Mouse (Mus musculus) liver, embryonic 13.5 days (tissue): Measurements from ENCODE around the gene Pak4. TPM values are rescaled to one million over a fixed set of nuclear protein-coding genes. Genes with fewer than 3 reads are reported as not detected.

ENCODE experiments used
- ATAC-seq: fragments of 200-750 bp; cut with Nextera tagmentation; 2 replicates; pipeline ENCODE4 v1.8.0; 2017; ENCODE audit warnings: low read depth, mild to moderate bottlenecking, moderate number of reproducible peaks, moderate library complexity
- DNase-seq: peaks from one replicate; pipeline ENCODE4 v3.0.0; 2022
- H3K27ac ChIP-seq: fragments of 300-500 bp; sonication (generic); 2 replicates; pipeline ENCODE4 v1.5.1; 2015; ENCODE audit warnings: moderate library complexity, mild to moderate bottlenecking, inconsistent platforms
- H3K27me3 ChIP-seq: fragments of 300-500 bp; sonication (generic); 2 replicates; pipeline ENCODE4 v1.6.1; 2015; ENCODE audit warnings: mild to moderate bottlenecking, inconsistent platforms
- H3K36me3 ChIP-seq: fragments of 300-500 bp; sonication (generic); 2 replicates; pipeline ENCODE4 v1.6.1; 2015; ENCODE audit warnings: mild to moderate bottlenecking, inconsistent platforms
- H3K4me1 ChIP-seq: fragments of 300-500 bp; sonication (generic); replicated peaks from 2 replicates; pipeline ENCODE4 v1.6.1; 2015; ENCODE audit warnings: inconsistent platforms
- H3K4me2 ChIP-seq: fragments of 300-500 bp; sonication (generic); 2 replicates; pipeline ENCODE4 v1.6.1; 2015; ENCODE audit warnings: inconsistent platforms, mild to moderate bottlenecking, moderate library complexity
- H3K4me3 ChIP-seq: fragments of 300-500 bp; sonication (generic); replicated peaks from 2 replicates; pipeline ENCODE4 v1.5.1; 2015; ENCODE audit warnings: mild to moderate bottlenecking, inconsistent platforms
- H3K9ac ChIP-seq: fragments of 300-500 bp; sonication (generic); 2 replicates; pipeline ENCODE4 v1.6.1; 2015; ENCODE audit warnings: mild to moderate bottlenecking, inconsistent platforms
- H3K9me3 ChIP-seq: fragments of 300-500 bp; sonication (generic); replicated peaks from 2 replicates; pipeline ENCODE4 v1.6.1; 2016; ENCODE audit warnings: inconsistent platforms
- WGBS: fragments of 180-500 bp; shearing (Covaris S2); methylation state at CpG from one replicate; pipeline ENCODE4 v1.1.7; 2015; ENCODE audit not compliant: insufficient replicate concordance; 5-methylcytosine and 5-hydroxymethylcytosine counted together
- polyA plus RNA-seq: library from polyadenylated mRNA; unstranded; fragments of >200 nt; fragmentation: Nextera tagmentation; extraction: Ambion mirVana; gene quantifications from 2 replicates; pipeline ENCODE4 v1.2.1, GENCODE M21; 2015

Pak4 gene
- polyA plus RNA-seq, 1 experiment from 2014 or later: 16.2 TPM

DNA sequence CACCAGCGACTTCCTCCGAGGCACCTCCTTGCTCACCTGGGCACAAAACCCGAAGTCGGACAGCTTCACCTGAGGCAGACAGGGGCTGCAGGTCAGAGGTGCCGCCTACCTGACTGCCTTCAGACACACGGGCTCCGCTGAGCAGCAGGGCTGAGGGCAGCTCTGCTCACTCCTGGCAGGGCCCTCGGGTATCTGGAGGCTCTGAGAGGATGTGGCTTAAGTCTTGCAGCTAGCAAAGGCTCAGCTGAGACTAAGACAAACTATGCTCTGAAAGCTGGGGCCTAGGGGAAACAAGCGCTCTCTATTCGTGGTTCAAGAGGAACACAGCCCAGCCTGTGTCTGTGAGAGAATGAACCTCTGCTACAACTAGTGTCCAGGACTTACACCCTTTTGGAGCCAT, 37.1 kb downstream of the Pak4 start:
- Histone ChIP-seq H3K4me3 (no peak overlapping the region), H3K27ac (no peak overlapping the region), H3K4me1 (peaks cover 22% of the 10 kb centered on the region), H3K36me3 (peaks cover 73% of the 10 kb centered on the region), H3K9me3 (no peaks in the 10 kb centered on the region), H3K27me3 (no peaks in the 10 kb centered on the region), H3K9ac (no peak overlapping the region), H3K4me2 (no peak overlapping the region)
- ATAC-seq: no peak
- WGBS: 82% methylated on average over 10 of the region's 10 CpGs
- no peak for DNase-seq

DNA sequence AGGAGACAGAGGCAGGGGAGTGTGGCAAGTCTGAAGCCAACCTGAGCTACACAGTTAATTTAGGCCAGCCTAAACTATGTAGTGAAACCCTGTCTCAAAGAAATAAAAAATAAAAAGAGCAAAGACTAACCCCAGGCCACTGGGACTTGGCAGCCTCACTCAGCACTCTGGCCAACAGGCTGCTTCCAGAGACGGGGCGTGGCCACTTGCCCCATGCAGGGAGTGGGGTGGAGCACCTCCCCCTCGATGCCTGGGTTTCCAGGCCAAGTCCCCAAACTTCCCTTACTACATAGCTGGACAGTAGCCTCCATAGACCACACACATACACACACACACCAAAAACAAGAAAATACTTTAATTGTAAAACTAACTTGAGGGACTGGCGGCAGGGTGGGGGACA, 39.5 kb downstream of the Pak4 start:
- H3K9ac ChIP-seq: no peak overlapping the region
- H3K27ac ChIP-seq: no peak overlapping the region
- peaks cover 50% of the 10 kb centered on the region for H3K36me3 ChIP-seq
- peaks cover 23% of the 10 kb centered on the region for H3K4me1 ChIP-seq
- no peak overlapping the region for H3K4me2 ChIP-seq
- DNase-seq: no peak
- no peaks in the 10 kb centered on the region for H3K9me3 ChIP-seq
- H3K4me3 ChIP-seq: no peak overlapping the region
- H3K27me3 ChIP-seq: no peaks in the 10 kb centered on the region
- ATAC-seq: no peak
- WGBS: 37% methylated on average over 4 of the region's 4 CpGs

DNA sequence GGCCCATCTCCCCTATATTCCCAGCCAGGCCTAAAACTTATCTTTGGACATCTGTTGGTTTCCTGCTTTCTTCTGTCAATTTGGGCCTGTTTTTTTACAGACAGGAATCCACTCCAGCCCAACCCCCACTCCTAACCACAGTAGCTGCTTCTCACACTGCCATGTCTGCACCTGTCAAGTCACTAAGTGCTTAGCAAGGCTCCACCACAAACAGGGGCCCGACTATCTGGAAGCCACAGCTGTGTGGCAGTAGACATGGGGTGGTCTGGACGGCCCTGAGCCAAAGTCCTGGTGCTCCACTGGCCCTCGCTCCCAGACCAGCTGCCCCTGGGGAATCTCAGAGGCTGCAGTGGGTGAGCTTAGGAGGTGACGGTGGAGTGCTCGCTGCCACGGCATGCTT, 40.3 kb downstream of the Pak4 start:
- ATAC-seq: 0 out of 2 replicates have a peak, but pooled peaks have one; percentile 22
- 24% methylated on average over 6 of the region's 6 CpGs for WGBS

DNA sequence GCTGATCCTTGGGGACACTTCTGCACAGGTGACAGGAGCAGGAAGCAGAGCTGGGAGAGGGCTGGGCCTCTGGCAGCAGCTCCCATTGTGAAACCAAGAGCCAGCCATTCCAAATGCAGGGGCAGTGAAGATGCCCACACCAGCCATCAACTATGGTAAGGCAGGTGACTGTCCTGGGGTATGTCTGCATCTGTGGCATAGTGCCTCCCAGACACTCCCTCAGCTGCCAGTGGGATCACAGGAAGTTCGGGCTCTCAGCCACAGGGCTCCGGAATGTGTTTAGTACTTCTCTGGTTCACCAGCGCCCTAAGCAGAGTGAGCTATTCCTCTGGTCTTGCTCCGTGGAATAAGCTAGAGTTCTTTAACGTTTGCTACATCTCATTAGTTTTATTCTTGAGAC, 40.9 kb downstream of the Pak4 start:
- Histone ChIP-seq H3K36me3 (peaks cover 35% of the 10 kb centered on the region), H3K4me3 (no peak overlapping the region), H3K9me3 (no peaks in the 10 kb centered on the region), H3K9ac (no peak overlapping the region), H3K27me3 (no peaks in the 10 kb centered on the region), H3K4me2 (no peak overlapping the region), H3K27ac (no peak overlapping the region), H3K4me1 (peaks cover 23% of the 10 kb centered on the region)
- no peak for DNase-seq
- WGBS: 55% methylated on average over 5 of the region's 5 CpGs
- ATAC-seq: no peak

More for the DNA sequence above, 40.3 kb downstream of the Pak4 start:
- Histone ChIP-seq H3K27ac (no peak overlapping the region), H3K4me2 (no peak overlapping the region), H3K9ac (peak overlapping the region; percentile 17; the same call in 1 of the 2 replicates), H3K27me3 (no peaks in the 10 kb centered on the region), H3K36me3 (peaks cover 42% of the 10 kb centered on the region), H3K4me3 (no peak overlapping the region), H3K9me3 (no peaks in the 10 kb centered on the region), H3K4me1 (peaks cover 23% of the 10 kb centered on the region)
- DNase-seq: no peak

DNA sequence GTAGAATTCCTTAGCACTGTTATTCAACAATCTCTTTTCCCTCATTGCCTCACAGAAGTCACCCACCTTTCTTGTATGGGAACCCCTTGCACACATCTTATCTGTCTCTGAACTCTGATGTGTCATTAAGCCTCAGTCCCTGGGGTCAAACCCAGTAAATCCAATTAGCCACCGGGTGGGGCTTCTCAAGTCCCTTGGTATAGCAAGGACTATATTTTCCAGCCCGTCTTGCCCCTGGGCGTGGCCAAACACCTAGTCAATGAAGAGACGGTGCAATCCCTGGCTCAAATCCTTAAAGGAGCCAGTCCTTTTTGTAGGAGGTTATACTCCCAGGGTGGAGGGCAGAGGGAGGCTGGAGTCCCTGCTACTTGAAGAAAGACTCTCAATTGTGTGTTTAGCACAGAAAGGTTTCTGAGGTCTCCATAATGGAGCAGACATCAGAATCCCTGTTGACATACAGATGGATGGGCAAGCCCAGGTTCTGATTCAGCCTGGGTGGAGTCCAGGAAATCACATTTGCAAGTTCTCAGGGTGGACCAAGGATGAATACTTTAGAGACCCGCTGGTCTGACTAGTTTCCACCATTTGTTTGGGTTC, 41.9 kb downstream of the Pak4 start:
- Histone ChIP-seq H3K27me3 (no peaks in the 10 kb centered on the region), H3K27ac (no peak overlapping the region), H3K4me1 (peaks cover 23% of the 10 kb centered on the region), H3K9me3 (no peaks in the 10 kb centered on the region), H3K4me2 (no peak overlapping the region), H3K9ac (no peak overlapping the region), H3K36me3 (peaks cover 26% of the 10 kb centered on the region), H3K4me3 (no peak overlapping the region)
- WGBS: 29% methylated on average over 5 of the region's 5 CpGs
- DNase-seq (no peak), ATAC-seq (no peak)

DNA sequence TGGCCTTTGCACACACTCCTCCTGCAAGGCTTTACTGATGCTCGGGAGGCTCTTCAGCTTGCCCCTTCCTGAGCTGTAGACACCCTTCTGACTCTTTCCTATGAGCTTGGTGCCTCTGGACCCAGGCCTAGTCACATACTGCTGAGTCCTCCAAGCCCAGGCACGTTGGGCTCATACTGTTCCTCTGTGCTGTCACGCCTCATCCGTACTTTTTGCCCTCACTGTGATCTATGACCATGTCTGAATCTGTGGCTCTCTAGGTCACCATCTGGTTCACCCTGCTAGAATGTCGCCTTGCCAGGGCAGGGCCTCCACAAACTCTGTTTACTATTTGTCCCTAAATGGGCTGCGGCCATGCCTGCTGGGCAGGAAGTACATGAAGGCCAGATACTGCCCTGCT, 44.9 kb downstream of the Pak4 start:
- H3K9ac ChIP-seq: no peak overlapping the region
- H3K4me1 ChIP-seq: peaks cover 13% of the 10 kb centered on the region
- H3K4me2 ChIP-seq: no peak overlapping the region
- no peaks in the 10 kb centered on the region for H3K36me3 ChIP-seq
- DNase-seq (no peak), ATAC-seq (no peak)
- H3K27ac ChIP-seq: no peak overlapping the region
- peaks cover 3% of the 10 kb centered on the region for H3K27me3 ChIP-seq
- no peaks in the 10 kb centered on the region for H3K9me3 ChIP-seq
- H3K4me3 ChIP-seq: no peak overlapping the region
- WGBS: 73% methylated on average over 6 of the region's 6 CpGs

DNA sequence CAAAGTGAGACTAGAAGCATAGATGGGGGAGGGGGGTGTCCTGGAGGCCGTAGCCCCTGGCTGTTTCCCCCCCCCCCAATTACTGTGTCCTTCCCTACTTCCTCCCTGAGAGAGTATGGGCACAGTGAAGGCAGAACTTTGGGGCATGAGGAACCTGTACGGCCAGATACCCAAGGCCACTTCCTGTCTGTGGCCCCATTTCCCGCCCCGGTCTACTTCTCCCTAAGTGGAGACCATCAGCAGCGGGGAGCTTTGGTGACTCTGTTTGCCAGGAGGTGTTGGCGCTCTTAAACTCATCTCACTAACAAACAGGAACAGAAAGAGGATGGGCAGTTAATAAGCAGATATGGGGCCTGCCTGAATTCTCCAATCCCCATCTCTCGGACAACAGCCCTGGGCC, 50.4 kb downstream of the Pak4 start:
- peaks cover 52% of the 10 kb centered on the region for H3K27me3 ChIP-seq
- H3K9me3 ChIP-seq: no peaks in the 10 kb centered on the region
- no peak overlapping the region for H3K9ac ChIP-seq
- no peak for DNase-seq
- 18% methylated on average over 7 of the region's 7 CpGs for WGBS
- no peaks in the 10 kb centered on the region for H3K36me3 ChIP-seq
- no peak overlapping the region for H3K27ac ChIP-seq
- H3K4me3 ChIP-seq: no peak overlapping the region
- H3K4me2 ChIP-seq: no peak overlapping the region
- ATAC-seq: no peak; the same call in 1 of the 2 replicates
- peaks cover 6% of the 10 kb centered on the region for H3K4me1 ChIP-seq

DNA sequence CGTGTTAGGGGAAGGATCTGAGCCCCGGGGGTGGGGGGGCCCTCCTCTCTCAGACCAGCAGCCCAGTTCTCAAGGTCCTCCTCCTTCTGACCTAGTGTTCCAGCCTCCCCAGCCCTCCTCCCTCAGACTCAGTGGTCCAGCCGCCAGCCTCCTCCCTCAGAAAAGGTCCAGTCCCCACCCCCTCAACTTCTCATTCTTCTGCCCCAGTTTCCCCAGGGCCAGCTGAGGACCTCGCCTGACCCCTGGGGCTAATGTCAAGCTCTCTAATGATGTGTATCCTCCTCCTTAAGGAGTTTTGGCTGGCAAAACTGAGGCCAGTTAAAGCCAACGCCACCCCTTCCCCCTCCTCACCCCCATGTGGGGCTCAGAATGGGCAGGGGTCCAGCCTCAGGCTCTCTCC, 50.8 kb downstream of the Pak4 start, which contains the start of gene Nccrp1:
Gene Nccrp1, minus strand, starts transcription at position 101 of the 400 bp plus-strand sequence.
- Histone ChIP-seq H3K9ac (no peak within 1 kb of the TSS), H3K4me2 (peak within 1 kb of the TSS; percentile 35), H3K9me3 (no peaks in the 10 kb centered on the region), H3K4me1 (peaks cover 6% of the 10 kb centered on the region), H3K4me3 (0 out of 2 replicates have a peak within 1 kb of the TSS, but pooled peaks have one; percentile 6), H3K27ac (no peak within 1 kb of the TSS), H3K27me3 (peaks cover 52% of the 10 kb centered on the region), H3K36me3 (no peaks in the 10 kb centered on the region)
- WGBS: 7% methylated on average over 5 of the region's 5 CpGs
- no peak for ATAC-seq
- no peak for DNase-seq

DNA sequence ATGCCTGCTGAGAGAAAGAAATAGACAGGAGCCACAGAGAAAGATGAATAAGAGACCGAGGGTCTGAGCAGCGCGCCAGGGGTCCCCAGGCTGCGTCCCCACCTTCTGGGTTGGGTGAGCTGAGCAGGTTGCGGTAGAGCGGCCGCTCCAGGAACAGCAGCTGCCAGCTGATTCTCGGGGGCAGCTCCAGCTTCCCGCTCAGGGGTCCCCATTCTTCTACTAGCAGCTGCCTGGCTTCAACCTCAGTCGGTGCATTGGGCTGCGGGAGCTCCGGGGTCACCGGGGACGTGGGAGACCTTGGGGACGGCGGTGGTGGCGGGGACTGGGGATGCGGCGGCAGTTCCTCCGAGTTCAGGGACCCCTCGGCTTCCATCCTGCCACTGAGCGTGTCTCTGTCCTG, 51.3 kb downstream of the Pak4 start:
- Histone ChIP-seq H3K27me3 (peaks cover 52% of the 10 kb centered on the region), H3K4me2 (peak overlapping the region; percentile 35), H3K9me3 (no peaks in the 10 kb centered on the region), H3K4me1 (peaks cover 6% of the 10 kb centered on the region), H3K27ac (no peak overlapping the region), H3K4me3 (0 out of 2 replicates have a peak overlapping the region, but pooled peaks have one; percentile 6), H3K9ac (no peak overlapping the region), H3K36me3 (no peaks in the 10 kb centered on the region)
- WGBS: 4% methylated on average over 22 of the region's 22 CpGs
- ATAC-seq: no peak
- DNase-seq: no peak

DNA sequence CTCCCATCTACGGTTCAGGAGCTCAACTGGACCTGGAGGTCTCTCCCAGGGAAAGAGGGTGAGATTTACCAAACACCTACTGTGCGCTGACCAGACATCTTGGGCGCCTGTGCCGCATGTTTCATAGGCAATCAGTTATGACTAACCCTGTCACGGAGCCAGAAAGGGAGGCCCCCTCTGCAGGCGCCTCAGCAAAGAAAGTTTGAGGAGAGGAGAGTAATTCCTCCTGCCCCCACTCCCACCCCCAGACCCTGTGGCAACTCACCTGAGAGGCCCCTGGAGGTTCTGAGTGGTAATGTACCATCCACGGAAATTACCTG, 52.1 kb downstream of the Pak4 start:
- Histone ChIP-seq H3K27ac (no peak overlapping the region), H3K27me3 (peaks cover 52% of the 10 kb centered on the region)
- 57% methylated on average over 7 of the region's 7 CpGs for WGBS

DNA sequence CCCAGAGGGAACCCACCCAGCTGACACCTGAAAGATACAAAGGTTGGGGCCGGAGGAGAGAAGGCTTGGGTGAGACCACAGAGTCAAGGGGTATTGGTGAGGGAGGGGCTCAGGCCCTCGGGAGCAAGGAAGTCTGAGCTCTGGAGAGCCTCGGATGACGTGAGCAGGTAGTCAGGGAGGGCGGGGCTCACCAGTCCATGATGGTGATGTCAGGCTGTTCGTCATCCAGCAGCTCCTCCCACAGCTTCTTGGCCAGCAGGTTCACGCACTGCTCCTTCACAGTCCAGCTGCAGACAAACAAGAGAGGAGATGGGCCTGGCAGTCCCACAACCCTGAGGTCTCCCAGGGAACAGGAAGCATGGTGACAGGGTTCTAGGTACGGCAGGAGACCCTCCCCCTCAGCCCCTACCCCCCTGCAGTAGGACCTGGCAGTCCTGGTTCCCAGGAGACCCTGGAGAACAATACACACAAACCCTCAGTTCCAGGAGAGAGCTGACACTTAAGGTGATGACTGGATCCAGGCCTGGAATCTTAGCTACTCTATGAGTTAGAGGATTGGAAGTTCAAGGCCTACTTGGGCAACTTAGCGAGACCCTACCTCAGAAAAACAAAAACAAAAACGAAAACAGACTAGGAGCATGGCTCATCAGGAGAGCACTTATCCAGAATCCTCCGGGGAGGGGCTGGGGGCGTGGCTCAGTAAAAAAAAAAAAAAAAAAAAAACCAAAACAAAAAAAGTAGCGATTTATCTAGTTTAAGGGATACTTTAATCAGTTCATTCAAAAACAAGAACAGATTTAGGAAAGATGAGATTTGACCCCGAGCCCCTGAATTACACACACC, 52.7 kb downstream of the Pak4 start:
- Histone ChIP-seq H3K4me1 (peaks cover 6% of the 10 kb centered on the region), H3K4me2 (no peak overlapping the region), H3K27ac (no peak overlapping the region), H3K36me3 (no peaks in the 10 kb centered on the region), H3K4me3 (no peak overlapping the region), H3K27me3 (peaks cover 52% of the 10 kb centered on the region), H3K9ac (no peak overlapping the region), H3K9me3 (no peaks in the 10 kb centered on the region)
- 22% methylated on average over 14 of the region's 14 CpGs for WGBS
- DNase-seq: no peak
- ATAC-seq: 0 out of 2 replicates have a peak, but pooled peaks have one; percentile 26

More for the DNA sequence above, 52.1 kb downstream of the Pak4 start:
- Histone ChIP-seq H3K4me1 (peaks cover 6% of the 10 kb centered on the region), H3K9ac (no peak overlapping the region), H3K4me3 (no peak overlapping the region), H3K36me3 (no peaks in the 10 kb centered on the region), H3K4me2 (no peak overlapping the region), H3K9me3 (no peaks in the 10 kb centered on the region)
- no peak for DNase-seq
- ATAC-seq: no peak
